Mouse (Mus musculus): Measurements from ENCODE around the gene Kbtbd13. TPM values are rescaled to one million over a fixed set of nuclear protein-coding genes. Genes with fewer than 3 reads are reported as not detected.
"Not testable (repeated sequence)": the region's sequence is repeated elsewhere in the genome, so short reads cannot be mapped to it uniquely, and the experiment has no call there.

The Kbtbd13 gene
- total RNA-seq, 2 experiments from 2014 or later: not detected

GRCm38 (mm10) chr9:65360641-65361448 lies 30.6 kb downstream of the Kbtbd13 start, which contains the start of gene Ubap1l:
Ubap1l (plus strand) TSS chr9:65361041.
- no peak for ATAC-seq (replicated peaks; ENCODE audit: low FRiP score, low TSS enrichment, poor library complexity, severe bottlenecking)

- peak; percentile 75 for ATAC-seq (replicated peaks; ENCODE audit: low FRiP score, low TSS enrichment, poor library complexity, severe bottlenecking)
Measured at GRCm38 (mm10) chr9:65358956-65359480, 32.4 kb downstream of the Kbtbd13 start.

GRCm38 (mm10) chr9:65356971-65357370 lies 34.5 kb downstream of the Kbtbd13 start:
- ATAC-seq (replicated peaks; ENCODE audit: low FRiP score, low TSS enrichment, poor library complexity, severe bottlenecking): no peak

- no peak for ATAC-seq (replicated peaks; ENCODE audit: low FRiP score, low TSS enrichment, poor library complexity, severe bottlenecking)
Measured at GRCm38 (mm10) chr9:65356561-65356960, 34.9 kb downstream of the Kbtbd13 start.

- ATAC-seq (replicated peaks; ENCODE audit: low FRiP score, low TSS enrichment, poor library complexity, severe bottlenecking): no peak
Measured at GRCm38 (mm10) chr9:65353251-65353650, 38.2 kb downstream of the Kbtbd13 start.

- peak; percentile 31; the same call in 1 of the 2 replicates for ATAC-seq (replicated peaks; ENCODE audit: low FRiP score, low TSS enrichment, poor library complexity, severe bottlenecking)
Measured at GRCm38 (mm10) chr9:65347112-65347850, 44.2 kb downstream of the Kbtbd13 start.

GRCm38 (mm10) chr9:65346476-65347111 lies 44.9 kb downstream of the Kbtbd13 start:
- ATAC-seq (replicated peaks; ENCODE audit: low FRiP score, low TSS enrichment, poor library complexity, severe bottlenecking): peak; percentile 37

- peak; percentile 94 for ATAC-seq (replicated peaks; ENCODE audit: low FRiP score, low TSS enrichment, poor library complexity, severe bottlenecking)
Measured at GRCm38 (mm10) chr9:65345854-65346475, 45.5 kb downstream of the Kbtbd13 start, which contains the start of gene Pdcd7. Pdcd7 (plus strand) TSS chr9:65346104.

- ATAC-seq (replicated peaks; ENCODE audit: low FRiP score, low TSS enrichment, poor library complexity, severe bottlenecking): not testable (repeated sequence)
Measured at GRCm38 (mm10) chr9:65345439-65345838, 46.0 kb downstream of the Kbtbd13 start.

GRCm38 (mm10) chr9:65340414-65340813 lies 51.0 kb downstream of the Kbtbd13 start:
- no peak for ATAC-seq (replicated peaks; ENCODE audit: low FRiP score, low TSS enrichment, poor library complexity, severe bottlenecking)

- no peak for ATAC-seq (replicated peaks; ENCODE audit: low FRiP score, low TSS enrichment, poor library complexity, severe bottlenecking)
Measured at GRCm38 (mm10) chr9:65339146-65339545, 52.3 kb downstream of the Kbtbd13 start.

Other genes with a start within 250 kb of the Kbtbd13 start
- gene Parp16, start 196.3 kb downstream of the Kbtbd13 start, total RNA-seq (2014; fragmentation: Nextera tagmentation): 4.9 and 8.3 TPM in 2 replicates
- gene Parp16, start 196.3 kb downstream of the Kbtbd13 start, total RNA-seq (2017): 0.30 and 6.7 TPM in 2 replicates
- not detected in 2 replicates for gene Cilp, start 126.5 kb downstream of the Kbtbd13 start, total RNA-seq (2014; fragmentation: Nextera tagmentation)
- gene Cilp, start 126.5 kb downstream of the Kbtbd13 start, total RNA-seq (2017): not detected in 2 replicates
- 28.7 and 29.0 TPM in 2 replicates for gene Clpx, start 97.4 kb downstream of the Kbtbd13 start, total RNA-seq (2014; fragmentation: Nextera tagmentation)
- 66.6 and 73.0 TPM in 2 replicates for gene Clpx, start 97.4 kb downstream of the Kbtbd13 start, total RNA-seq (2017)
- gene Pdcd7, start 45.5 kb downstream of the Kbtbd13 start, total RNA-seq (2014; fragmentation: Nextera tagmentation): 7.6 and 11.1 TPM in 2 replicates
- 13.1 and 21.6 TPM in 2 replicates for gene Pdcd7, start 45.5 kb downstream of the Kbtbd13 start, total RNA-seq (2017)
- gene Ubap1l, start 30.6 kb downstream of the Kbtbd13 start, total RNA-seq (2014; fragmentation: Nextera tagmentation): not detected in 2 replicates
- gene Ubap1l, start 30.6 kb downstream of the Kbtbd13 start, total RNA-seq (2017): 0.56 TPM in 1 of 2 replicates, not detected in the other
- gene Rasl12, start 6.9 kb upstream of the Kbtbd13 start, total RNA-seq (2014; fragmentation: Nextera tagmentation): not detected in 2 replicates
- 0.46 TPM in 1 of 2 replicates, not detected in the other for gene Rasl12, start 6.9 kb upstream of the Kbtbd13 start, total RNA-seq (2017)
- gene Slc51b, start 31.3 kb upstream of the Kbtbd13 start, total RNA-seq (2014; fragmentation: Nextera tagmentation): not detected in 2 replicates
- not detected in 2 replicates for gene Slc51b, start 31.3 kb upstream of the Kbtbd13 start, total RNA-seq (2017)
- 18.1 and 20.2 TPM in 2 replicates for gene Mtfmt, start 44.1 kb upstream of the Kbtbd13 start, total RNA-seq (2014; fragmentation: Nextera tagmentation)
- gene Mtfmt, start 44.1 kb upstream of the Kbtbd13 start, total RNA-seq (2017): 14.9 and 15.4 TPM in 2 replicates
- gene Spg21, start 69.3 kb upstream of the Kbtbd13 start, total RNA-seq (2014; fragmentation: Nextera tagmentation): 16.9 and 20.8 TPM in 2 replicates
- 28.4 and 29.9 TPM in 2 replicates for gene Spg21, start 69.3 kb upstream of the Kbtbd13 start, total RNA-seq (2017)
- not detected in 2 replicates for gene Ankdd1a, start 128.5 kb upstream of the Kbtbd13 start, total RNA-seq (2014; fragmentation: Nextera tagmentation)
- gene Ankdd1a, start 128.5 kb upstream of the Kbtbd13 start, total RNA-seq (2017): not detected in 2 replicates
- gene Plekho2, start 188.4 kb upstream of the Kbtbd13 start, total RNA-seq (2014; fragmentation: Nextera tagmentation): 29.1 and 29.3 TPM in 2 replicates
- gene Plekho2, start 188.4 kb upstream of the Kbtbd13 start, total RNA-seq (2017): 14.2 and 16.8 TPM in 2 replicates
- 5.0 and 14.3 TPM in 2 replicates for gene Pif1, start 195.5 kb upstream of the Kbtbd13 start, total RNA-seq (2014; fragmentation: Nextera tagmentation)
- gene Pif1, start 195.5 kb upstream of the Kbtbd13 start, total RNA-seq (2017): 6.5 and 6.6 TPM in 2 replicates
- gene Rbpms2, start 238.0 kb upstream of the Kbtbd13 start, total RNA-seq (2014; fragmentation: Nextera tagmentation): 1.9 TPM in 1 of 2 replicates, not detected in the other
- gene Rbpms2, start 238.0 kb upstream of the Kbtbd13 start, total RNA-seq (2017): 2.5 and 2.8 TPM in 2 replicates

Data from megakaryocyte-erythroid progenitor cell, adult 5-6 weeks (primary cell).